9 mouse cellular contexts compared by ENCODE assay signal in the genomic region with DNA sequence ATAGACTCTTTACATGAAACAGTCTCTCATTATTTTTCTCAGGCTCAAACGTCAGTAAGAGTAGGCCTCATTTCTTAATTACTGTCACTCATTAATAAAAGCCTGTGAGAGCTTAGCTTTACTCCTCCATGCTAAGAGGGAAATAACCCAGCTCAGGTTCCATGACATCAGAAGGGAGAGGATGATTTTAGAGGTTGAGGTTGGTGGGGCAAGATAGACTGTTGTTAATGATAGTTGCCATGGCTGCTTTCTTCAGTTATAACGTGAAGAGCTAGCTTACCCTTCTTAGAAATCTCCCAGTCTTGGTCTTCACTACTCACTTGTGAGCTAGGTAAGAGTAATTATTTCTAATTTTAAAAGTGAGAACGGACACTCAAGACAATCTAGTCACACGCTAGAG. TPM values are rescaled to one million over a fixed set of nuclear protein-coding genes. Genes with fewer than 3 reads are reported as not detected.
DNase-seq lines count a peak whose midpoint lies in the region; ATAC-seq and TF ChIP-seq lines count a peak whose summit lies in the region.
"Had no signal": no experiment of that assay in that cellular context is flagged by ENCODE, and none has a peak within 500 bp of the region (broad histone marks: within the 10 kb centered on the region; RNA-seq: fewer than 3 reads in every experiment).

No protein-coding gene starts in this region.

- no peak overlapping the region for H3K27ac ChIP-seq in heart, embryonic 13.5 days (replicated peaks)
- H3K27ac ChIP-seq in hindbrain, embryonic 12.5 days: no peak overlapping the region
- H3K27ac ChIP-seq in midbrain, embryonic 14.5 days (replicated peaks; ENCODE audit: low read depth, low read length): no peak overlapping the region

- H3K9me3 ChIP-seq in heart, embryonic 13.5 days: no peaks in the 10 kb centered on the region
- no peaks in the 10 kb centered on the region for H3K9me3 ChIP-seq in E14TG2a.4 (ENCODE audit: low read length)
- no peaks in the 10 kb centered on the region for H3K9me3 ChIP-seq in hindbrain, embryonic 12.5 days (replicated peaks)
- no peaks in the 10 kb centered on the region for H3K9me3 ChIP-seq in midbrain, embryonic 14.5 days (ENCODE audit: control insufficient read depth, low read length)
- H3K9me3 ChIP-seq: heart, embryonic 10.5 days had no signal

- peaks cover 6% of the 10 kb centered on the region for H3K36me3 ChIP-seq in heart, embryonic 13.5 days
- peaks cover 20% of the 10 kb centered on the region for H3K36me3 ChIP-seq in E14TG2a.4 (ENCODE audit: insufficient read depth, low read length)
- no peaks in the 10 kb centered on the region; the same call in 1 of the 2 replicates for H3K36me3 ChIP-seq in hindbrain, embryonic 12.5 days
- no peaks in the 10 kb centered on the region for H3K36me3 ChIP-seq in midbrain, embryonic 14.5 days (ENCODE audit: control insufficient read depth, insufficient read depth, low read length)

- intact Hi-C loops in heart, postnatal 14 days (cut with DNase I): no loop called here

- H3K9ac ChIP-seq in heart, embryonic 13.5 days: peak overlapping the region; percentile 58; the same call in 1 of the 2 replicates
- H3K9ac ChIP-seq in hindbrain, embryonic 12.5 days: no peak overlapping the region
- no peak overlapping the region for H3K9ac ChIP-seq in midbrain, embryonic 14.5 days (replicated peaks; ENCODE audit: low read length)

- H3K27me3 ChIP-seq in heart, embryonic 13.5 days (replicated peaks): no peaks in the 10 kb centered on the region
- no peaks in the 10 kb centered on the region for H3K27me3 ChIP-seq in E14TG2a.4 (ENCODE audit: insufficient read depth, low read length)
- no peaks in the 10 kb centered on the region for H3K27me3 ChIP-seq in hindbrain, embryonic 12.5 days
- H3K27me3 ChIP-seq in midbrain, embryonic 14.5 days (ENCODE audit: control insufficient read depth, insufficient read depth, low read length): no peaks in the 10 kb centered on the region

- peak overlapping the region; percentile 88 for H3K4me3 ChIP-seq in heart, embryonic 13.5 days
- H3K4me3 ChIP-seq in E14TG2a.4 (replicated peaks; ENCODE audit: low read length): peak overlapping the region; percentile 91; the same call in 1 of the 2 replicates
- no peak overlapping the region for H3K4me3 ChIP-seq in hindbrain, embryonic 12.5 days
- peak overlapping the region; percentile 86; the same call in 1 of the 2 replicates for H3K4me3 ChIP-seq in midbrain, embryonic 14.5 days (replicated peaks; ENCODE audit: low read depth, low read length)

- 52% methylated on average over 4 of the region's 4 CpGs for WGBS in heart, embryonic 13.5 days
- WGBS in hindbrain, embryonic 12.5 days: 62% methylated on average over 4 of the region's 4 CpGs
- WGBS in midbrain, embryonic 14.5 days: 69% methylated on average over 4 of the region's 4 CpGs

- H3K4me2 ChIP-seq in heart, embryonic 13.5 days: peak overlapping the region; percentile 88
- peak overlapping the region; percentile 85 for H3K4me2 ChIP-seq in hindbrain, embryonic 12.5 days (replicated peaks)
- peak overlapping the region; percentile 90 for H3K4me2 ChIP-seq in midbrain, embryonic 14.5 days (ENCODE audit: low read length)

- H3K4me1 ChIP-seq in heart, embryonic 13.5 days: peaks cover 23% of the 10 kb centered on the region
- H3K4me1 ChIP-seq in E14TG2a.4 (replicated peaks; ENCODE audit: low read depth, low read length): peaks cover 35% of the 10 kb centered on the region
- peaks cover 15% of the 10 kb centered on the region for H3K4me1 ChIP-seq in hindbrain, embryonic 12.5 days
- peaks cover 21% of the 10 kb centered on the region; the same call in 1 of the 2 replicates for H3K4me1 ChIP-seq in midbrain, embryonic 14.5 days (ENCODE audit: control insufficient read depth, insufficient read depth, low read length)

- no peak for ATAC-seq in heart, embryonic 13.5 days (ENCODE audit: extremely low read depth, insufficient number of reproducible peaks, low FRiP score, low TSS enrichment)
- ATAC-seq in hindbrain, embryonic 12.5 days (ENCODE audit: low FRiP score): no peak
- no peak for ATAC-seq in midbrain, embryonic 14.5 days (ENCODE audit: low FRiP score, low TSS enrichment)

- DNase-seq in heart, postnatal 14 days: no peak
- DNase-seq in midbrain, embryonic 14.5 days: no peak
- no peak for DNase-seq in adrenal gland, adult (ENCODE audit: inconsistent age in 2 of 2, low spot score in 1 of 2)
- DNase-seq in testis, postnatal 14 days (ENCODE audit: low spot score): no peak
- no peak for DNase-seq in frontal cortex, postnatal 10 days (ENCODE audit: low spot score in 2 of 2)

- no peak for TF ChIP-seq CTCF in E14TG2a.4 (conservative IDR thresholded peaks at IDR 0.05; ENCODE audit: low read length)

RNA-seq across cellular contexts. Expression of gene Zdhhc13, which starts 1.3 kb away (rescaled TPM):
- polyA plus RNA-seq in heart, embryonic 13.5 days (2015; fragmentation: Nextera tagmentation; extraction: Ambion mirVana): 31.1 and 32.5 TPM in 2 replicates
- total RNA-seq in heart, postnatal 14 days (2021): 10 to 100 TPM; 11.1 to 12.6 TPM
- 36.3 and 40.6 TPM in 2 replicates for polyA plus RNA-seq in hindbrain, embryonic 12.5 days (2016; fragmentation: Nextera tagmentation; extraction: Ambion mirVana)
- polyA plus RNA-seq in midbrain, embryonic 14.5 days (2014; fragmentation: Nextera tagmentation; extraction: Ambion mirVana): 38.7 and 49.7 TPM in 2 replicates

RNA-seq across cellular contexts. Expression of gene Csrp3, which starts 57.7 kb away (rescaled TPM):
- 1,256 and 1,437 TPM in 2 replicates for polyA plus RNA-seq in heart, embryonic 13.5 days (2015; fragmentation: Nextera tagmentation; extraction: Ambion mirVana)
- total RNA-seq in heart, postnatal 14 days (2021): 1,000 to 10,000 TPM; 1,478 to 1,683 TPM
- 1.0 and 3.6 TPM in 2 replicates for polyA plus RNA-seq in hindbrain, embryonic 12.5 days (2016; fragmentation: Nextera tagmentation; extraction: Ambion mirVana)
- polyA plus RNA-seq in midbrain, embryonic 14.5 days (2014; fragmentation: Nextera tagmentation; extraction: Ambion mirVana): 0.43 and 0.50 TPM in 2 replicates

Comparison
In these comparisons a context has a peak if more than half of its experiments do, and no peak if none do; other contexts are left out.
1. RNA of gene Csrp3, which starts 57.7 kb away (polyA plus RNA-seq): 1,256 to 1,437 TPM in heart, embryonic 13.5 days; 1.0 to 3.6 TPM in hindbrain, embryonic 12.5 days and 0.43 to 0.50 TPM in midbrain, embryonic 14.5 days; every median in the first group is over 100 times any median in the second.
2. Peak in every context shown above with its lines, with median percentiles within 50 percentile points of each other: H3K4me2 ChIP-seq.